Mouse (Mus musculus): ENCODE results near the gene Gprasp1.
"Not testable (repeated sequence)": the region's sequence is repeated elsewhere in the genome, so short reads cannot be mapped to it uniquely, and the experiment has no call there.

Gene Gprasp1

GRCm38 (mm10) chrX:135835896-135836295 is 93.4 kb downstream of the Gprasp1 start:
- DNase-seq (ENCODE audit: low read depth in 1 of 2, low spot score in 2 of 2): not testable (repeated sequence)

GRCm38 (mm10) chrX:135837896-135838295 is 95.4 kb downstream of the Gprasp1 start:
- DNase-seq (ENCODE audit: low read depth in 1 of 2, low spot score in 2 of 2): no peak

GRCm38 (mm10) chrX:135838521-135839360 is 96.2 kb downstream of the Gprasp1 start, which contains the start of gene Gprasp2:
Gene Gprasp2, plus strand, starts transcription at chrX:135839034.
- not testable (repeated sequence) for DNase-seq (ENCODE audit: low read depth in 1 of 2, low spot score in 2 of 2)

- not testable (repeated sequence) for DNase-seq (ENCODE audit: low read depth in 1 of 2, low spot score in 2 of 2)
Measured at GRCm38 (mm10) chrX:135839397-135840391, 97.2 kb downstream of the Gprasp1 start.

Measured in monocyte, adult 2 months (primary cell).